Mouse (Mus musculus) liver, embryonic 14.5 days (tissue): ENCODE data around the gene Abhd8. TPM values are rescaled to one million over a fixed set of nuclear protein-coding genes. Genes with fewer than 3 reads are reported as not detected.

ENCODE experiments used
- ATAC-seq: fragments of 200-750 bp; cut with Nextera tagmentation; 2 replicates; pipeline ENCODE4 v1.8.0; 2017; ENCODE audit warnings: moderate number of reproducible peaks, mild to moderate bottlenecking, moderate library complexity; ENCODE audit not compliant: insufficient read depth
- DNase-seq, 3 experiments: peaks; one replicate each; pipeline ENCODE4 v3.0.0-alpha.2; 2012 to 2013; ENCODE audit warnings: low read depth in 3 of 3, low spot score in 3 of 3
- H3K27ac ChIP-seq: fragments of 300-500 bp; sonication (generic); 2 replicates; pipeline ENCODE4 v1.5.1; 2014; ENCODE audit warnings: moderate library complexity, mild to moderate bottlenecking, control low read depth, inconsistent platforms
- H3K27me3 ChIP-seq: fragments of 300-500 bp; sonication (generic); 2 replicates; pipeline ENCODE4 v1.6.1; 2014; ENCODE audit warnings: mild to moderate bottlenecking, low read length, moderate library complexity; ENCODE audit not compliant: control insufficient read depth, insufficient read depth
- H3K36me3 ChIP-seq: fragments of 300-500 bp; sonication (generic); replicated peaks from 2 replicates; pipeline ENCODE4 v1.6.1; 2014; ENCODE audit warnings: low read depth; ENCODE audit not compliant: control insufficient read depth, insufficient read depth
- H3K4me1 ChIP-seq, 2 experiments: fragments of 200-500 bp in 1 of 2; fragments of 300-500 bp in 1 of 2; sonication (generic) in 1 of 2; replicated peaks; 2 replicates each; pipeline ENCODE4 v1.6.1; 2012 to 2014; ENCODE audit warnings: antibody characterized with exemption in 1 of 2, inconsistent platforms in 1 of 2, low read length in 1 of 2; ENCODE audit not compliant: control insufficient read depth in 2 of 2, insufficient read depth in 2 of 2
- H3K4me2 ChIP-seq: fragments of 300-500 bp; sonication (generic); 2 replicates; pipeline ENCODE4 v1.6.1; 2014; ENCODE audit warnings: low read depth, mild to moderate bottlenecking, control low read depth, moderate library complexity
- H3K4me3 ChIP-seq, 2 experiments: fragments of 200-500 bp in 1 of 2; fragments of 300-500 bp in 1 of 2; sonication (generic) in 1 of 2; 2 replicates each; pipeline ENCODE4 v1.5.1; 2012 to 2014; ENCODE audit warnings: low read depth in 2 of 2, low read length in 2 of 2, mild to moderate bottlenecking in 2 of 2, control low read depth in 1 of 2, inconsistent platforms in 1 of 2, moderate library complexity in 1 of 2; ENCODE audit not compliant: insufficient read depth in 1 of 2
- H3K9ac ChIP-seq: fragments of 300-500 bp; sonication (generic); replicated peaks from 2 replicates; pipeline ENCODE4 v1.6.1; 2014; ENCODE audit warnings: mild to moderate bottlenecking, control low read depth, moderate library complexity
- H3K9me3 ChIP-seq: fragments of 300-500 bp; sonication (generic); 2 replicates; pipeline ENCODE4 v1.6.1; 2016; ENCODE audit warnings: low read length, mixed read lengths; ENCODE audit not compliant: control insufficient read depth
- CTCF ChIP-seq: IDR thresholded peaks from 2 replicates; pipeline ENCODE4 v1.5.1; 2016; ENCODE audit warnings: antibody characterized with exemption, low read depth, control low read depth
- EP300 ChIP-seq: IDR thresholded peaks from 2 replicates; pipeline ENCODE4 v1.6.1; 2016; ENCODE audit warnings: antibody characterized with exemption, low read depth
- WGBS: fragments of 180-500 bp; shearing (Covaris S2); extraction: QIAGEN DNeasy Blood & Tissue Kit; methylation state at CpG from one replicate; pipeline ENCODE4 v1.1.7; 2014; ENCODE audit not compliant: insufficient replicate concordance; 5-methylcytosine and 5-hydroxymethylcytosine counted together
- polyA plus RNA-seq, 2 experiments: library from polyadenylated mRNA; depleted of rRNA in 1 of 2; stranded (reverse) in 1 of 2; unstranded in 1 of 2; fragments of >200 nt; fragmentation: Nextera tagmentation in 1 of 2; extraction: Ambion mirVana in 1 of 2; gene quantifications; 2 replicates each; pipeline versions ENCODE4 v1.2.1 to v1.2.3; 2012 to 2014

Abhd8 gene
- polyA plus RNA-seq, 2 experiments = 5.3 to 6.6 TPM

DNA sequence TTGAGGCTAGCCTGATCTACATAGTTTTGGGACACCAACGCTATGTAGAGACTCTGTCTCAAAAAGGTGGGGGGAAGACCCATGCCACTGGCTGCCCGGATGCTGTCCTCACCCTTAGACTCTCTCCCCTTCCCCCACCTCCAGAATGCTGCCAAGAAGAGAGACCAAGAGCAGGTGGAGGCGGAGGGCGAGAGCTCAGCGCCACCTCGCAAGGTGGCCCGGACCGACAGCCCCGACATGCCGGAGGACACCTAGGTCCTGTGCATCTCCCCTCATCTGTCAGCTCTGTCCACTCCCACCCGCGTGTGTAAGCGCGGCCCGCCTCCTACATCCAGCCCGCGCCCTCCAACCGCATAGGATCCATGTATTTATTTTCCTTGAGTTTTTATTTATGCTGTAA is 10.9 kb upstream of the Abhd8 start:
- Histone ChIP-seq H3K27ac (no peak overlapping the region), H3K4me3 (no peak overlapping the region), H3K9me3 (no peaks in the 10 kb centered on the region), H3K9ac (no peak overlapping the region), H3K27me3 (no peaks in the 10 kb centered on the region), H3K4me2 (no peak overlapping the region), H3K4me1 (peaks cover 8 to 12% of the 10 kb centered on the region in 2 experiments), H3K36me3 (peaks cover 13% of the 10 kb centered on the region)
- WGBS = 90% methylated on average over 18 of the region's 18 CpGs
- no peak for TF ChIP-seq CTCF
- no peak for TF ChIP-seq EP300
- no peak for ATAC-seq
- no peak for DNase-seq

DNA sequence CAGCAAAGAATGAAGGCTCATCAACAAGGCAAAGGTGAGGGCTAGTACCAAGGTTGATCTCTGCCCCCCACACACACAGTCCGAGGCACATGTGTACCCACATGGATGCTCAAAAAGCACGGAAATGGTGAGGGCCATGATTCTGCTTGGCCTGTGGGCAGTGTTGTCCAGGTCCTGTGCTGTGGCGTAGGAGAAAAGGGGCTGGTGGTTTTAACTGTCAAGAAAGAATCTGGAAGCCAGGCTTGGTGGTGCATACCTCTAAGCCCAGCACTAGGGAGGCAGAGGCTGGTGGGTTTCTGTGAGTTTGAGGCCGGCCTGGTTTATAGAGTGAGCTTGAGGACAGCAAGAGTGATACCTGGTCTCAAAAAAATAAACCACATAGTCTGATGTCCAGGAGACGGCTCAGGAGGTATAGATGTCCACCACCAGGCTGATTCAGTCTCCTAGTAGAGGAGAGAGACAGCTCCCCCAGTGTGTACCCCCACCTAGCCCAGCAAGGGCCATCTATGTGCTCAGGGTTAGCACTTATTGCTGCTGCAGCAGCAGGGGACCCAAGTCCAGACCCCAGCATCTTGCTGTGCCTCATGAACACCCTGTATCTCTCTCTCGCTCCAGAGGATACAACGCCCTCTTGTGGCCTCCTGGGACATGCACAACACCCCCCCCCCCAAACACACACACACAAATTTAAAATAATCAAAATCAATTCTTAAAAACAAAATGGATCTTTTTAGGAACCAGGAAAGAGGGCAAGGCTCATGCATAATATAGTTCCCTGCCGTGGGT is 9.3 kb upstream of the Abhd8 start:
- H3K4me1 ChIP-seq = peaks cover 8 to 14% of the 10 kb centered on the region in 2 experiments
- H3K27me3 ChIP-seq = no peaks in the 10 kb centered on the region
- no peak for DNase-seq
- WGBS = 88% methylated on average over 8 of the region's 8 CpGs
- no peak overlapping the region for H3K4me2 ChIP-seq
- no peak overlapping the region for H3K9ac ChIP-seq
- H3K36me3 ChIP-seq = peaks cover 13% of the 10 kb centered on the region
- no peak overlapping the region for H3K27ac ChIP-seq
- ATAC-seq = no peak
- H3K9me3 ChIP-seq = no peaks in the 10 kb centered on the region
- no peak overlapping the region for H3K4me3 ChIP-seq
- TF ChIP-seq CTCF (peak; percentile 46), EP300 (no peak)

DNA sequence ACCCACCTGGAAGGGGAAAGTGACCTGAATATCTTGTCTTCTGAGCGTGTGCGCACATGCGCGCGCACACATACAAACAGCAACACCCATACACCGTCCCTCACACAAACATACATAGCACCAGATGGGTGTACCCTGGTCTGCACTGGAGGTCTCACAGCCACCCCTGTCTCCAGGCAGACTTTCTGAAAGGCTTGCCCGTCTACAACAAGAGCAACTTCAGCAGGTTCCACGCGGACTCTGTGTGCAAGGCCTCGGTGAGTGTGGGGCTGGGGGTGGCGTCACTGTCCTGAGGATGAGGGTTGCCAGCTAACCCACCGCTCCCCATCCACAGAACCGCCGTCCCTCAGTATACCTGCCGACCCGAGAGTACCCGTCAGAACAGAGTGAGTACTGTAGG is 8.4 kb upstream of the Abhd8 start:
- Histone ChIP-seq H3K36me3 (peaks cover 13% of the 10 kb centered on the region), H3K27me3 (no peaks in the 10 kb centered on the region), H3K4me1 (peaks cover 8% of the 10 kb centered on the region in 2 experiments), H3K9ac (no peak overlapping the region), H3K4me2 (no peak overlapping the region), H3K27ac (no peak overlapping the region), H3K9me3 (no peaks in the 10 kb centered on the region), H3K4me3 (no peak overlapping the region)
- WGBS = 85% methylated on average over 17 of the region's 17 CpGs
- TF ChIP-seq CTCF = no peak
- TF ChIP-seq EP300 = no peak
- ATAC-seq = no peak
- no peak for DNase-seq

DNA sequence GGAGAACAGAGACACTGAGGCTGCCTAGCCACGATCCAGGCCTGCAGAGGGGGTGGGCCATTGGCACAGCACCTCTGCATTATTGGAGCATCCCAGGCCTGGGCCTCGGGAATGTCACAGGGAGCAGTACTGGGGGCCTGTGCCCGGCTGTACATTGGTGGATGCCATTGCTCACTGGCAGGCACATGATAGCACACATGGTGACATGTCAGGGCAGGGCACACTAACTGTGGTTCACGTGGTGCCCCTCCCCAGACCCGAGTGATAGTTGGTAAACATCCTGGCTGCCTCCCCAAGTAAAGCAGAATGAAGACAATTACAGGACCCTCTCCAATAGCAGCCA is 7.4 kb upstream of the Abhd8 start:
- Histone ChIP-seq H3K4me1 (peaks cover 8 to 9% of the 10 kb centered on the region in 2 experiments), H3K27me3 (no peaks in the 10 kb centered on the region), H3K9me3 (no peaks in the 10 kb centered on the region), H3K4me2 (no peak overlapping the region; the same call in 1 of the 2 replicates), H3K4me3 (no peak overlapping the region), H3K27ac (no peak overlapping the region), H3K36me3 (peaks cover 13% of the 10 kb centered on the region), H3K9ac (no peak overlapping the region)
- no peak for ATAC-seq
- WGBS = 67% methylated on average over 5 of the region's 5 CpGs
- TF ChIP-seq CTCF = no peak
- TF ChIP-seq EP300 = no peak
- no peak for DNase-seq

GRCm38 (mm10) chr8:71470146-71470912 is 6.9 kb upstream of the Abhd8 start:
- DNase-seq (no peak), ATAC-seq (no peak)
- 78% methylated on average over 3 of the region's 3 CpGs for WGBS
- TF ChIP-seq CTCF (no peak), EP300 (no peak)
- Histone ChIP-seq H3K4me2 (peak overlapping the region; percentile 81), H3K4me1 (peaks cover 11% of the 10 kb centered on the region in 2 experiments), H3K4me3 (peak overlapping the region; percentile 70 to 77; a peak in 3 of 4 replicates), H3K36me3 (peaks cover 15% of the 10 kb centered on the region), H3K27ac (no peak overlapping the region), H3K27me3 (no peaks in the 10 kb centered on the region), H3K9ac (peak overlapping the region; percentile 71), H3K9me3 (no peaks in the 10 kb centered on the region)
